Mouse (Mus musculus) ES-Bruce4 (cell line): ENCODE measurements at regions not wholly inside any gene's neighbourhood (a gene's known extent, or its start where the extent isn't known, plus 50 kb on each side); places are given as distances from the start of the nearest gene placed in this dataset.

Experiments
- CTCF ChIP-seq: IDR thresholded peaks from one replicate; pipeline ENCODE4 v1.8.1; 2011; ENCODE audit warnings: low read depth, low read length
- EP300 ChIP-seq: IDR thresholded peaks from 2 replicates; pipeline ENCODE4 v1.6.1; 2011; ENCODE audit warnings: low read depth, low read length; ENCODE audit not compliant: insufficient read depth
- POLR2A ChIP-seq: IDR thresholded peaks from one replicate; pipeline ENCODE4 v1.8.1; 2011; ENCODE audit warnings: low read length; ENCODE audit not compliant: insufficient read depth

- TF ChIP-seq CTCF = no peak
- TF ChIP-seq POLR2A = no peak
- no peak for TF ChIP-seq EP300
Observed at GRCm38 (mm10) chr9:61123431-61123830, 248.7 kb upstream of the Tle3 start.
